Mouse (Mus musculus) spleen, adult 12 weeks (tissue): ENCODE measurements at regions not wholly inside any gene's neighbourhood (a gene's known extent, or its start where the extent isn't known, plus 50 kb on each side); places are given as distances from the start of the nearest gene placed in this dataset.

Source experiments
- DNase-seq: peaks from one replicate; pipeline ENCODE4 v3.0.0; 2022; ENCODE audit warnings: low spot score

- no peak for DNase-seq
Observed at GRCm38 (mm10) chr10:17202556-17203415, 520.2 kb upstream of the Cited2 start.

GRCm38 (mm10) chr10:17203416-17204110 is 519.5 kb upstream of the Cited2 start:
- no peak for DNase-seq

GRCm38 (mm10) chr10:17204153-17204552 is 518.9 kb upstream of the Cited2 start:
- DNase-seq = no peak

- no peak for DNase-seq
Observed at GRCm38 (mm10) chr10:17212551-17213309, 510.3 kb upstream of the Cited2 start.

GRCm38 (mm10) chr10:17213310-17214064 is 509.5 kb upstream of the Cited2 start:
- no peak for DNase-seq

- DNase-seq = no peak
Observed at GRCm38 (mm10) chr10:17214065-17214440, 509.0 kb upstream of the Cited2 start.

- DNase-seq = no peak
Observed at GRCm38 (mm10) chr10:17215029-17215428, 508.0 kb upstream of the Cited2 start.

GRCm38 (mm10) chr10:17221495-17221894 is 501.5 kb upstream of the Cited2 start:
- no peak for DNase-seq

GRCm38 (mm10) chr10:17225727-17226126 is 497.3 kb upstream of the Cited2 start:
- DNase-seq = no peak

- no peak for DNase-seq
Observed at GRCm38 (mm10) chr10:17230040-17230818, 492.8 kb upstream of the Cited2 start.

- DNase-seq = no peak
Observed at GRCm38 (mm10) chr10:17235955-17236650, 486.9 kb upstream of the Cited2 start.

- DNase-seq = no peak
Observed at GRCm38 (mm10) chr10:17236761-17237160, 486.3 kb upstream of the Cited2 start.

- DNase-seq = no peak
Observed at GRCm38 (mm10) chr10:17237463-17237862, 485.6 kb upstream of the Cited2 start.

GRCm38 (mm10) chr10:17237918-17238850 is 484.8 kb upstream of the Cited2 start:
- no peak for DNase-seq

- DNase-seq = no peak
Observed at GRCm38 (mm10) chr10:17248270-17248669, 474.7 kb upstream of the Cited2 start.

- DNase-seq = no peak
Observed at GRCm38 (mm10) chr10:17253040-17253439, 470.0 kb upstream of the Cited2 start.

- no peak for DNase-seq
Observed at GRCm38 (mm10) chr10:17260154-17260553, 462.9 kb upstream of the Cited2 start.

- DNase-seq = no peak
Observed at GRCm38 (mm10) chr10:17260615-17261014, 462.4 kb upstream of the Cited2 start.

- DNase-seq = no peak
Observed at GRCm38 (mm10) chr10:17261192-17261824, 461.7 kb upstream of the Cited2 start.
